Mouse (Mus musculus) heart, postnatal 0 days (tissue): ENCODE results near the gene Mov10. TPM values are rescaled to one million over a fixed set of nuclear protein-coding genes. Genes with fewer than 3 reads are reported as not detected.
"Not testable (repeated sequence)": the region's sequence is repeated elsewhere in the genome, so short reads cannot be mapped to it uniquely, and the experiment has no call there.

ENCODE experiments used
- ATAC-seq: fragments of 200-750 bp; cut with Nextera tagmentation; 2 replicates; pipeline ENCODE4 v1.8.0; 2017; ENCODE audit warnings: low read depth, moderate number of reproducible peaks, moderate library complexity; ENCODE audit not compliant: insufficient read depth
- DNase-seq: peaks from one replicate; pipeline ENCODE4 v3.0.0-alpha.2; 2016; ENCODE audit warnings: low spot score
- H3K27ac ChIP-seq: fragments of 300-500 bp; sonication (generic); 2 replicates; pipeline ENCODE4 v1.5.1; 2014; ENCODE audit warnings: low read depth, mild to moderate bottlenecking
- H3K27me3 ChIP-seq: fragments of 300-500 bp; sonication (generic); 2 replicates; pipeline ENCODE4 v1.6.1; 2014; ENCODE audit warnings: low read length, mixed read lengths; ENCODE audit not compliant: control insufficient read depth, insufficient read depth
- H3K36me3 ChIP-seq: fragments of 300-500 bp; sonication (generic); replicated peaks from 2 replicates; pipeline ENCODE4 v1.6.1; 2014; ENCODE audit warnings: low read length, mixed read lengths; ENCODE audit not compliant: control insufficient read depth, insufficient read depth
- H3K4me1 ChIP-seq: fragments of 300-500 bp; sonication (generic); 2 replicates; pipeline ENCODE4 v1.6.1; 2014; ENCODE audit warnings: antibody characterized with exemption; ENCODE audit not compliant: control insufficient read depth, insufficient read depth
- H3K4me2 ChIP-seq: fragments of 300-500 bp; sonication (generic); 2 replicates; pipeline ENCODE4 v1.6.1; 2014; ENCODE audit warnings: low read depth, mild to moderate bottlenecking, low read length, moderate library complexity
- H3K4me3 ChIP-seq: fragments of 300-500 bp; sonication (generic); 2 replicates; pipeline ENCODE4 v1.5.1; 2014; ENCODE audit warnings: low read depth, low read length
- H3K9ac ChIP-seq: fragments of 300-500 bp; sonication (generic); replicated peaks from 2 replicates; pipeline ENCODE4 v1.6.1; 2014; ENCODE audit warnings: low read depth, low read length, mixed read lengths
- H3K9me3 ChIP-seq: fragments of 300-500 bp; sonication (generic); replicated peaks from 2 replicates; pipeline ENCODE4 v1.6.1; 2016; ENCODE audit warnings: low read length; ENCODE audit not compliant: control insufficient read depth
- CTCF ChIP-seq: IDR thresholded peaks from 2 replicates; pipeline ENCODE4 v1.5.1; 2016; ENCODE audit warnings: antibody characterized with exemption, control low read depth, low read depth
- EP300 ChIP-seq: IDR thresholded peaks from 2 replicates; pipeline ENCODE4 v1.6.1; 2016; ENCODE audit warnings: antibody characterized with exemption, low read depth
- WGBS: fragments of 180-500 bp; shearing (Covaris S2); extraction: QIAGEN DNeasy Blood & Tissue Kit; methylation state at CpG from one replicate; pipeline ENCODE4 v1.1.7; 2014; 5-methylcytosine and 5-hydroxymethylcytosine counted together
- polyA plus RNA-seq: library from polyadenylated mRNA; unstranded; fragments of >200 nt; fragmentation: Nextera tagmentation; extraction: Ambion mirVana; gene quantifications from 2 replicates; pipeline ENCODE4 v1.2.1, GENCODE M21; 2015
- total RNA-seq: library from RNA; depleted of rRNA; stranded (reverse); fragments of >200 nt; gene quantifications from 2 replicates; pipeline ENCODE4 v1.2.3, GENCODE M21; 2014; ENCODE audit warnings: low replicate concordance; rRNA removed

Mov10 gene
- total RNA-seq (19.9 and 20.2 TPM in 2 replicates), polyA plus RNA-seq (13.2 and 14.0 TPM in 2 replicates)

DNA sequence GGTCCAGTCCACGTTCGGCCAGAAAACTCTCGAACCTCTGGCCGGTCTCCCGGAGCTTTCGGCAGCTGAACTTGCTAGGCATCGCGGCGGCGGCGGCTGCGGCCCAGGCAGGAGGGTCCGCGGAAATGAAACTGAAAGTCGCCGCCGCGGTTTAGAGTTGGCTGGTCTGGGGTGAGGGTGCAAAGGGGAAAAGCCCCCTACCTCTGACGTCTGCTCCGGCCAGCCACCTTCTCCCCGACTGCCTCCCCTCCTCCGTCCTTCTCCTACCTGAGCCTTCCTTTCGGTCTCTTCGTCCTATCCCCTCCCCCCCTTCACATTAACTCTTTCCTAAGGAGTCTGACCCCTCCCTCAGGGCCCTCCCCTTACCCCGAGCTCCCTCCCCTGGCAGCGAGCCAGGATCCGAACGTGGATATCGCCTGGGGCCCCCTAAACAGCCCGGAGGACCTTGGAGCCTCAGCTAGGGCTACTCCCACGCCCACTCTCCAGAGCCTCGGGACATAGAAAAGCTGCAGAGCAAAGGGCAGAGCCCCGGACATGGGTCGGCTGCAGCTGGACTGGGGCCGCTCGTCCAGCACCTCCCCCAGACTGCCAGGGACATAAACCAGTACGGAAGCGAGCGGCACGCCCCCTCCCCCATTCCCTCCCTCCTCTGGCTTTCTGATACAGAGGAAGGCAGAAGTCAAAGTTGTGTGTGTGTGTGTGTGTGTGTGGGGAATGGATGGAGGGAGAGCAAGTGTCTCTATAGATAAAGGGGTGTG lies at the start of gene Mov10:
TSS of gene Mov10 (minus strand) at position 573 of the 758 bp plus-strand sequence.
- Histone ChIP-seq H3K4me1 (peaks cover 33% of the 10 kb centered on the region), H3K27ac (peak within 1 kb of the TSS; percentile 98), H3K27me3 (no peaks in the 10 kb centered on the region), H3K9me3 (no peaks in the 10 kb centered on the region), H3K4me3 (peak within 1 kb of the TSS; percentile 98), H3K4me2 (peak within 1 kb of the TSS; percentile 72), H3K9ac (peak within 1 kb of the TSS; percentile 98), H3K36me3 (peaks cover 3% of the 10 kb centered on the region; the same call in 1 of the 2 replicates)
- no peak for TF ChIP-seq CTCF
- TF ChIP-seq EP300 = peak; percentile 48
- under 1% methylated on average over 36 of the region's 40 CpGs for WGBS
- ATAC-seq = peak; percentile 87
- peak; percentile 90 for DNase-seq

DNA sequence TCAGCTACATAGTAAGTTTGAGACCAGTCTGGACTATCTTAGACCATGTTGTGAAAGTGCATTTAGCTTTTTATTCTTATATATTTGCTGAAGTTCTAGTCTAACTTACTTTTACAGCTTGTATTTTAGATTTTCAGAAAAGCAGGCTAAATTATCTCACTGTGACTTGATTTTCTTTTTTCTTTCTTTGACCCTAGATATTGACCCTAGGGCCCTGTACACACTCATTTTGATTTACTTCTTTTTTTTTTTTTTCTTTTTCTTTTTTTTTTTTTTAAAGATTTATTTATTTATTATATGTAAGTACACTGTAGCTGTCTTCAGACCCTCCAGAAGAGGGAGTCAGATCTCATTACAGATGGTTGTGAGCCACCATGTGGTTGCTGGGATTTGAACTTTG lies 48.3 kb upstream of the Mov10 start:
- DNase-seq, H3K9me3 ChIP-seq, H3K27ac ChIP-seq, H3K27me3 ChIP-seq, H3K4me3 ChIP-seq, H3K4me2 ChIP-seq, ATAC-seq, H3K9ac ChIP-seq: not testable (repeated sequence)
- H3K36me3 ChIP-seq = peaks cover 24% of the 10 kb centered on the region
- peaks cover 19% of the 10 kb centered on the region for H3K4me1 ChIP-seq

GRCm38 (mm10) chr3:104865341-104865788 lies 47.0 kb upstream of the Mov10 start:
- Histone ChIP-seq H3K9ac (peak overlapping the region; percentile 96), H3K27me3 (no peaks in the 10 kb centered on the region), H3K36me3 (peaks cover 11% of the 10 kb centered on the region), H3K27ac (peak overlapping the region; percentile 97), H3K4me1 (peaks cover 26% of the 10 kb centered on the region), H3K9me3 (no peaks in the 10 kb centered on the region), H3K4me2 (peak overlapping the region; percentile 86), H3K4me3 (peak overlapping the region; percentile 97)
- ATAC-seq (no peak), DNase-seq (peak; percentile 8)
- WGBS = 0% methylated on average over 12 of the region's 12 CpGs
- TF ChIP-seq CTCF (no peak), EP300 (no peak)

DNA sequence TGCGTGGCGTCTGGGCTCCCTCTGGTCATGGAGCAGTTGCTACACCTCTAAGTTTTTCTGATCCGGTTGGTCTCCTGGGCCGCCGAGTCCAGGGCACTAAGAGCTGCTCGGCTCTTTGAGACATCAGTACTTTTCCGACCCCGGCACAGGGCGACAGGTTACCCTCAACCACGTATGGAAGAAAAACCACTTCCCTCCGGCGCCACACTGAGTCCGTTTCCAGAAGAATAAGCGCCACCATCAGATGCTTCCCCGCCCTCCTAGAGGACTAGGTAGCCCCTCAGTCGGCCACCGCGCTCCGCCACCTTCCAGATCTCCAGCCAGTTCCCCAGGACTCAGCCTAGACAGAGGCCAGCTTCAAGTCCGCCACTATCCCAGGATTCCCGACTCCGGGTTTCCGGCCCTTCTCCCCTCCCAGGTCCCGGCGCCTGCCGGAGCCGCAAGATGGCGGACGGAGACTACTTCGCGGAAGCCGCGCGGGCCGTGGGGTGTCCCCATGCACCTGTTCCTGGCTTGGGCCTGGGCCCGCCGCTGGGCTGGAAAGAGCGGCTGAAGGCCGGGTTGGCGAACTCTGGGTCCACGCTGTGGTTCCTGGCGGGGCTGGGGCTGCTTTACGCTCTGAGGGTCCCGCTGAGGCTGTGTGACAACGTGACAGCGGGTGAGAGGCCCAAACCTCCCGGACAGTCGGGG lies 46.4 kb upstream of the Mov10 start:
- ATAC-seq = peak; percentile 89
- peaks cover 10% of the 10 kb centered on the region; the same call in 1 of the 2 replicates for H3K36me3 ChIP-seq
- under 1% methylated on average over 48 of the region's 48 CpGs for WGBS
- H3K4me3 ChIP-seq = peak overlapping the region; percentile 97
- DNase-seq = peak; percentile 83
- peak overlapping the region; percentile 86 for H3K4me2 ChIP-seq
- no peaks in the 10 kb centered on the region for H3K27me3 ChIP-seq
- peak overlapping the region; percentile 96 for H3K9ac ChIP-seq
- peaks cover 26% of the 10 kb centered on the region for H3K4me1 ChIP-seq
- TF ChIP-seq CTCF = no peak
- TF ChIP-seq EP300 = no peak; the same call in 1 of the 2 replicates
- peak overlapping the region; percentile 97 for H3K27ac ChIP-seq
- H3K9me3 ChIP-seq = no peaks in the 10 kb centered on the region

DNA sequence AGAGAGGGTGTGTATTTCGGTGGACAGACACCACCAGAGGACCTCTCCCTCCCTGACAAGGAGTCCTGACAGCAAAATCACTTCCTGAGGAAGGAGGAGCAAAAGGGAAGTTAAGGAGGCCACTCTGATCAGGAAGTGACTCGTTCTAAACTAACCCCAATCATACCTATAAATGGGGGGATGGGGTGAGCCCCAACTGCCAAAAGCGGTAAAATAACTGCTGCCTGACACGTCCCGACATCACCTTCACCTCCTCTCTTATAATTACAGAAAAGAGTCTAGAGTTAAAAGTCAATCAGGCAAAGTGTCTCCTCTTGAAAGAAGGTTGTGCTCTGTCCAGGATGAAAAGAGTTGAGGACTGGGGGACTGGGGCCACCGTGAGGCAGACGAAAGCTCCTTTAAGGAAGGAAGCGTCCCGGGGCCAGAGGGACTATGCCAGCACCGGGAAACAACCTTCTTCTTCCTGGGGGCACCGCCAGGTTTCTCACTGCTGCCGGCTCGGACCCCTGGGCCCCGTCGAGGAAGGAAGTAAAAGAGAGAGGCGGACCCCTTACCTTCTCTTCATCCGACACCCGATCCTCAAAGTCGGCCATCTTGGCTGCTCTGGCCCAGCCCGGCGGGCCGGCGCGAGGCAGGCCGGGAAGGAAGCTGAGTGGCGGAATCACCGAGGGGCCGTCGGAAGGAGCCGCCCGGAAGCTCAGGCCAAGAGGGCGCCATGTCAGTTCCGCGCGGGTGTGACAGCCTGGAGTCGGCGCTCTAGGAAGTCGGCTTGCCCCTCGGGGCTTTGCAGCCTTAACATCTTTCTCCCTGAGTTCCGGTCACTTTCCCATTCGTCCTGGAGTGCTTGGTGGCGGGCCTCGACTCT lies 45.7 kb upstream of the Mov10 start, which contains the start of the genes St7l and Capza1:
TSS of gene St7l (plus strand) at position 220 of the 865 bp plus-strand sequence.
TSS of gene Capza1 (minus strand) at position 720 of the 865 bp plus-strand sequence.
- Histone ChIP-seq H3K27ac (peak within 1 kb of the TSS; percentile 97), H3K9me3 (no peaks in the 10 kb centered on the region), H3K36me3 (peaks cover 8% of the 10 kb centered on the region; the same call in 1 of the 2 replicates), H3K27me3 (no peaks in the 10 kb centered on the region), H3K4me1 (peaks cover 26% of the 10 kb centered on the region), H3K9ac (peak within 1 kb of the TSS; percentile 96), H3K4me2 (peak within 1 kb of the TSS; percentile 86), H3K4me3 (peak within 1 kb of the TSS; percentile 97)
- TF ChIP-seq CTCF = no peak
- no peak for TF ChIP-seq EP300
- peak; percentile 92 for DNase-seq
- ATAC-seq = peak; percentile 95
- under 1% methylated on average over 43 of the region's 43 CpGs for whole genome bisulfite sequencing
